Mouse (Mus musculus): Measurements from ENCODE around the gene Bicra. TPM values are rescaled to one million over a fixed set of nuclear protein-coding genes. Genes with fewer than 3 reads are reported as not detected.

The Bicra gene
- total and polyA plus RNA-seq, 3 experiments = 5.8 to 8.4 (median 7.5) TPM

DNA sequence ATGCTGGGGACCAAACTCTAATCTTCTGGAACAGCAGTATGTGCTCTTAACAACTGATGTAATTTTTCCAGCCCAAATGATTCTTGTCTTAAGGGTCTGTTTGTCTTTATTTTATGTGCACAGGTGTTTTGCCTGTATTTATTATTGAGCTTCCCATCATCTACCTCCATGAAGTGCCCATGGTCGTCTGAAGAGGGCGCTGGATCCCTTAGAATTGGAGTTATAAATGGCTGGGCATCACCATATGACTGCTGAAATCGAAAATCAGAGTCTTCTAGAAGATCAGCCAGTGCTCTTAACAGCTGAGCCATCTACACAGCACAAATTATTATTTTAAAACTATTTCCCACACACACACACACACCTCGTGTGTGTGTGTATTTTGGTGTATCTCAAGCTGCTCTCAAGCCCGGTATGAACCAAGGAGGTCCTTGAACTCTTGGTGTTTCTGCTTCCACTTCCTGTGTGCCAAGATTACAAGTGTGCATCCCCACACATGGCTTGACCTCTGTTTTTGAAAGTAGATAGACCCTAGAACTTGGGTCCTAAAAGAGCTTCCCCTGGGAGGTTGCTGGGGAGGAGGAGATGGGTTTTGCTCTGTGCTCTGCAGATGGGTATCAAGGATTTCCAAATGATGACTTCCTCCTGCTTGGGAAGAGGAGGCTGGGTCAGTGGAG lies 8.9 kb upstream of the Bicra start:
- peaks cover 2% of the 10 kb centered on the region; the same call in 1 of the 2 replicates for H3K27me3 ChIP-seq (ENCODE audit: control insufficient read depth, insufficient read depth, low read length)
- TF ChIP-seq CTCF (IDR thresholded peaks at IDR 0.05) = peak; percentile 57
- TF ChIP-seq EP300 (IDR thresholded peaks at IDR 0.05; ENCODE audit: insufficient read depth, low read depth, low read length) = no peak
- intact Hi-C loops (cut with DNase I) = no loop called here
- H3K36me3 ChIP-seq (ENCODE audit: control insufficient read depth, insufficient read depth, low read length) = no peaks in the 10 kb centered on the region
- no peak overlapping the region for H3K4me3 ChIP-seq
- WGBS = 16% methylated on average over 5 of the region's 5 CpGs
- no peak overlapping the region for H3K27ac ChIP-seq
- H3K79me2 ChIP-seq (replicated peaks; ENCODE audit: control insufficient read depth, insufficient read depth, low read length) = no peaks in the 10 kb centered on the region
- no peak overlapping the region for H3K9ac ChIP-seq (ENCODE audit: low read depth, low read length)
- peaks cover 2% of the 10 kb centered on the region; the same call in 1 of the 2 replicates for H3K4me1 ChIP-seq (ENCODE audit: control insufficient read depth, insufficient read depth, low read length)
- no peak for DNase-seq

- intact Hi-C loops (cut with DNase I) = no loop called here
- no peak for DNase-seq
Observed at GRCm38 (mm10) chr7:16055665-16056064, 7.9 kb upstream of the Bicra start.

GRCm38 (mm10) chr7:16054966-16055365 lies 7.2 kb upstream of the Bicra start:
- Histone ChIP-seq H3K27ac (no peak overlapping the region), H3K4me1 (ENCODE audit: control insufficient read depth, insufficient read depth, low read length) (peaks cover 3% of the 10 kb centered on the region; the same call in 1 of the 2 replicates), H3K36me3 (ENCODE audit: control insufficient read depth, insufficient read depth, low read length) (no peaks in the 10 kb centered on the region), H3K27me3 (ENCODE audit: control insufficient read depth, insufficient read depth, low read length) (no peaks in the 10 kb centered on the region), H3K9ac (ENCODE audit: low read depth, low read length) (no peak overlapping the region), H3K4me3 (no peak overlapping the region), H3K79me2 (replicated peaks; ENCODE audit: control insufficient read depth, insufficient read depth, low read length) (no peaks in the 10 kb centered on the region)
- DNase-seq = no peak
- TF ChIP-seq EP300 (IDR thresholded peaks at IDR 0.05; ENCODE audit: insufficient read depth, low read depth, low read length) = no peak
- WGBS = 63% methylated on average over 4 of the region's 4 CpGs
- intact Hi-C loops (cut with DNase I) = no loop called here

More at GRCm38 (mm10) chr7:16055665-16056064, 7.9 kb upstream of the Bicra start:
- Histone ChIP-seq H3K27me3 (ENCODE audit: control insufficient read depth, insufficient read depth, low read length) (no peaks in the 10 kb centered on the region), H3K79me2 (replicated peaks; ENCODE audit: control insufficient read depth, insufficient read depth, low read length) (no peaks in the 10 kb centered on the region), H3K9ac (ENCODE audit: low read depth, low read length) (no peak overlapping the region), H3K27ac (no peak overlapping the region), H3K4me3 (no peak overlapping the region), H3K4me1 (ENCODE audit: control insufficient read depth, insufficient read depth, low read length) (peaks cover 3% of the 10 kb centered on the region; the same call in 1 of the 2 replicates), H3K36me3 (ENCODE audit: control insufficient read depth, insufficient read depth, low read length) (no peaks in the 10 kb centered on the region)
- TF ChIP-seq EP300 (IDR thresholded peaks at IDR 0.05; ENCODE audit: insufficient read depth, low read depth, low read length) (no peak), CTCF (IDR thresholded peaks at IDR 0.05) (no peak), POLR2A (IDR thresholded peaks at IDR 0.05; ENCODE audit: insufficient read depth, low read depth, low read length) (no peak)
- WGBS = 79% methylated on average over 6 of the region's 6 CpGs

DNA sequence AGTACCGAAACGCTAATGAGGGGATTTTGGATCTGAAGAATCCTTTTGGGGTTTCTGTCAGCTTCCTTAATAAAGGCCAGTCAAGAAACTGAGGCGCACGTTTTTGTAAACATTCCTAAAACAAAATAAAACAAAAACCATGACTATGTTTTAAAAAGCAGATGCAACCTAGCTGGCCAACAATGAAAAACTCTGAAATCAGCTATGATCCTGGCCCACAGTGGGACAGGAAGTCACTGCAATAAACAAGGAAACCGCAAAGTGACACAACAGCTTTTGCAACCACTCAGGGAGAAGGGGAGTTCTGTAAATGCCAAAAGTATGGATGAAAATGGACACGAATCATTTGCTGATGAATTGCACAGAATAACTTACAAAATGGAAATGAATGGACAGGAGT lies 5.4 kb upstream of the Bicra start:
- Histone ChIP-seq H3K9ac (ENCODE audit: low read depth, low read length) (no peak overlapping the region; the same call in 1 of the 2 replicates), H3K36me3 (ENCODE audit: control insufficient read depth, insufficient read depth, low read length) (no peaks in the 10 kb centered on the region), H3K4me3 (peak overlapping the region; percentile 68), H3K4me1 (ENCODE audit: control insufficient read depth, insufficient read depth, low read length) (peaks cover 6% of the 10 kb centered on the region), H3K79me2 (replicated peaks; ENCODE audit: control insufficient read depth, insufficient read depth, low read length) (no peaks in the 10 kb centered on the region), H3K27me3 (ENCODE audit: control insufficient read depth, insufficient read depth, low read length) (no peaks in the 10 kb centered on the region), H3K27ac (peak overlapping the region; percentile 54)
- intact Hi-C loops (cut with DNase I) = loop anchor here (2.0 kb wide), 1 partner anchor 46 kb away; the partner anchor contains the start of gene Napa
- no peak for TF ChIP-seq CTCF (IDR thresholded peaks at IDR 0.05)
- no peak for TF ChIP-seq EP300 (IDR thresholded peaks at IDR 0.05; ENCODE audit: insufficient read depth, low read depth, low read length)
- 6% methylated on average over 6 of the region's 6 CpGs for WGBS
- no peak for DNase-seq

GRCm38 (mm10) chr7:16052684-16053083 lies 5.0 kb upstream of the Bicra start:
- WGBS = under 1% methylated on average over 24 of the region's 24 CpGs
- H3K4me1 ChIP-seq (ENCODE audit: control insufficient read depth, insufficient read depth, low read length) = peaks cover 6% of the 10 kb centered on the region
- DNase-seq = peak; percentile 96 to 97

DNA sequence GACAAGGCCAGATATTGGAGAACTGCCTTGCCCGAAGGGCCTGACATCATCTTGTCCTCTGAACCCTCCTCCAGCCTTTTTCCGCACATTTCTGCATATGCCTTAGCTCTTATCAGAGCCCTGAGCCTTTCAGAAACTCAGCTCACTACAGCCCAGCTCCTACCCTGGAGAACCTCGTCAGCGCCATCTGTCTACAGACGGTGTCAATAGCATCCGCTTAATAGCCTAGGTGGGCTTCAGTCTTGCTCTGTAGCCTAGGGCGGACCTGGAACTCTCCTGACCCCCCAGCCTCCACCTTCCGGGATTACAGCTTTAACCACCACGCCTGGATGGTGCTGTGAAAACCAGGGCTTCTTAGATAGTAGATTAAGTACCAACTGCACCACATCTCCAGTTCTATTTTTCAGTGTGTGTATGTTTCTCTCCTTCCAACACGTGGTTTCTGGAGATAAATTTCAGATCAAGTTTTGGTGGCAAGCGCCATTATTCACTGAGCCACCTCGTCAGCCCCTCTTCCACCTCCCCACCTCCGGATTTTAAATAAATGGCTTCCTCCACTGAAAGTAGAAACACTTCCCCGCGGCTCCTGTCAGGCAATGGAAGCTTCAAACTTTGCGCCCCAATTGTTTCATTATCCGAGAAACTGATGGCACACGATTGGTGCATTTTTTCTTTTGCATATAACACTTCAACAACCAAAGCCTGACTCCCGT lies 4.3 kb upstream of the Bicra start:
- DNase-seq = peak; percentile 84
- Histone ChIP-seq H3K4me1 (ENCODE audit: control insufficient read depth, insufficient read depth, low read length) (peaks cover 6% of the 10 kb centered on the region), H3K4me3 (peak overlapping the region; percentile 68), H3K27me3 (ENCODE audit: control insufficient read depth, insufficient read depth, low read length) (no peaks in the 10 kb centered on the region), H3K27ac (peak overlapping the region; percentile 80), H3K79me2 (replicated peaks; ENCODE audit: control insufficient read depth, insufficient read depth, low read length) (no peaks in the 10 kb centered on the region), H3K9ac (ENCODE audit: low read depth, low read length) (peak overlapping the region; percentile 75), H3K36me3 (ENCODE audit: control insufficient read depth, insufficient read depth, low read length) (no peaks in the 10 kb centered on the region)
- intact Hi-C loops (cut with DNase I) = loop anchor here (1.0 to 2.0 kb wide), 2 partner anchors 47 to 69 kb away; partner anchors contain the start of gene Napa
- WGBS = under 1% methylated on average over 19 of the region's 19 CpGs
- TF ChIP-seq EP300 (IDR thresholded peaks at IDR 0.05; ENCODE audit: insufficient read depth, low read depth, low read length) = peak; percentile 74; the same call in 1 of the 2 replicates
- TF ChIP-seq POLR2A (IDR thresholded peaks at IDR 0.05; ENCODE audit: insufficient read depth, low read depth, low read length) = no peak
- TF ChIP-seq CTCF (IDR thresholded peaks at IDR 0.05) = peak; percentile 97

More at GRCm38 (mm10) chr7:16052684-16053083, 5.0 kb upstream of the Bicra start:
- intact Hi-C loops (cut with DNase I) = loop anchor here (1.0 to 2.0 kb wide), 2 partner anchors 46 to 69 kb away; partner anchors contain the start of gene Napa
- H3K79me2 ChIP-seq (replicated peaks; ENCODE audit: control insufficient read depth, insufficient read depth, low read length) = no peaks in the 10 kb centered on the region
- H3K4me3 ChIP-seq = peak overlapping the region; percentile 68
- no peaks in the 10 kb centered on the region for H3K36me3 ChIP-seq (ENCODE audit: control insufficient read depth, insufficient read depth, low read length)
- TF ChIP-seq CTCF (IDR thresholded peaks at IDR 0.05) (no peak), POLR2A (IDR thresholded peaks at IDR 0.05; ENCODE audit: insufficient read depth, low read depth, low read length) (peak; percentile 92), EP300 (IDR thresholded peaks at IDR 0.05; ENCODE audit: insufficient read depth, low read depth, low read length) (peak; percentile 68; the same call in 1 of the 2 replicates)
- H3K9ac ChIP-seq (ENCODE audit: low read depth, low read length) = peak overlapping the region; percentile 75
- H3K27ac ChIP-seq = peak overlapping the region; percentile 80
- no peaks in the 10 kb centered on the region for H3K27me3 ChIP-seq (ENCODE audit: control insufficient read depth, insufficient read depth, low read length)
